Mouse (Mus musculus) lung, postnatal 0 days (tissue): ENCODE data around the gene Mtfr1l.

Experiments used
- CTCF ChIP-seq: IDR thresholded peaks from 2 replicates; pipeline ENCODE4 v1.5.1; 2016; ENCODE audit warnings: antibody characterized with exemption, mild to moderate bottlenecking
- EP300 ChIP-seq: IDR thresholded peaks from 2 replicates; pipeline ENCODE4 v1.6.1; 2016; ENCODE audit warnings: antibody characterized with exemption, mild to moderate bottlenecking, control low read depth

- TF ChIP-seq CTCF (no peak), EP300 (no peak)
These were observed 23.5 kb downstream of the Mtfr1l start for GRCm38 (mm10) chr4:134511730-134512129.
